In genomic region chr8:7469261-7469660, GRCm38 (mm10) we compare ENCODE assay signal across 13 mouse cellular contexts.
DNase-seq lines count a peak whose midpoint lies in the region.
"Had no signal": no experiment of that assay in that cellular context is flagged by ENCODE, and none has a peak within 500 bp of the region (broad histone marks: within the 10 kb centered on the region; RNA-seq: fewer than 3 reads in every experiment).

No protein-coding gene starts in this region.

- peak; percentile 39 to 59 for DNase-seq in left cerebral cortex, adult 18-20 months (ENCODE audit: low spot score in 2 of 2)
- no peak for DNase-seq in left cerebral cortex, postnatal 4 days
- DNase-seq in adipocyte (ENCODE audit: low spot score) = peak; percentile 66
- DNase-seq in fat pad, adult 2 months (ENCODE audit: extremely low read depth, low read depth, low spot score) = peak; percentile 11
- peak; percentile 31 to 64 for DNase-seq in left cerebral cortex, postnatal 36 days (ENCODE audit: low spot score in 2 of 2)
- DNase-seq in ovary, adult 18-20 months (ENCODE audit: low spot score) = no peak
- no peak for DNase-seq in T-cell, adult 2 months (ENCODE audit: low spot score)
- DNase-seq: adrenal gland, adult 8-10 months; kidney, adult 8-10 months; liver, embryonic 13.5 days; lung, postnatal 14 days; spleen, adult 18-20 months; thymus, postnatal 25 days had no signal

- intact Hi-C loops in left cerebral cortex, postnatal 4 days (cut with DNase I) = no loop called here
- intact Hi-C loops in left cerebral cortex, postnatal 36 days (cut with DNase I) = no loop called here

Comparison
In these comparisons a context has a peak if more than half of its experiments do, and no peak if none do; other contexts are left out.
1. DNase-seq: peak in left cerebral cortex, adult 18-20 months (2 of 2), adipocyte (single experiment), fat pad, adult 2 months (single experiment) and left cerebral cortex, postnatal 36 days (2 of 2); none in left cerebral cortex, postnatal 4 days (single experiment), ovary, adult 18-20 months (single experiment) and T-cell, adult 2 months (single experiment).